Mouse (Mus musculus): ENCODE data around the gene Cacnb4. TPM values are rescaled to one million over a fixed set of nuclear protein-coding genes. Genes with fewer than 3 reads are reported as not detected.

The Cacnb4 gene
- polyA plus RNA-seq, 1 experiment from 2014 or later = 6.6 TPM

DNA sequence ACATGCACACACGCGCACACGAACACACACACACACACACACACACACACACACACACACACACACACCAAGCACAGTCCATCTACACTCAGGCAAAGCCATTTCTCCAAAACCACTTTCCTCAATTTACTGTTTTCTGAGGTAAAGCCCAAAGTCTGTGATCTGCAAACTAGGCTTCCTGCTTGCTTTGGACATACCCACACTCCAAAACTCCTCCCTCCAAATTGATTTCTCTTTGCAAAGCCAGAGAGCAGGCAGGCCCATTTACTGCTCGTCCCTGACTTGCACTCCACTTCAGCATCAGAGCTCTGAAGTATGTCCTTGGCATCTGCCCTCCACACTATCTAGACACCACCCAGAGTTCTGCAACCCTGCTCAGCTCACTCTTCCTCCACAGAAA lies 958 bp upstream of the Cacnb4 start:
- Histone ChIP-seq H3K36me3 (ENCODE audit: poor library complexity, severe bottlenecking) (no peaks in the 10 kb centered on the region), H3K9me3 (replicated peaks) (no peaks in the 10 kb centered on the region), H3K27me3 (peaks cover 24% of the 10 kb centered on the region), H3K4me2 (no peak overlapping the region), H3K4me1 (peaks cover 16% of the 10 kb centered on the region), H3K27ac (no peak overlapping the region), H3K9ac (no peak overlapping the region), H3K4me3 (no peak overlapping the region)
- 74% methylated on average over 4 of the region's 4 CpGs for WGBS
- no peak for ATAC-seq

DNA sequence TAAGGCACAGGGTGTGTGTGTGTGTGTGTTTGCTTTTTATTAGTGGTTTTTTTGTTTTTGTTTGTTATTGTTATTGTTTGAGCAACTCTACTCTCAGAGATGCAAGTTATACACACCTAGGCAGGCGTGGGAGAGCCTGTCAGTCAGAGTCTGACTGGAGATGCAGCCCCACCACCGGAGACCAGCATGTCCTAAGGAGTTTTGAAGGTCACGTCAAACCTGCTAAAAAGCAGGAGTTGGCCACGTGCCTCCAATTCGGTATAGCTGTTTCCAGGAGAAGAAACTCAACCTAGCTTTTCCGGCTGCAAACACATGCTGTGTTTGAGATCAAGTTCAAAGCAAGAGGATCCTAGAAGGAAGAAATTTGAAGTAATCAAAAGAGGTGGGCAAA lies 277 bp upstream of the Cacnb4 start:
- Histone ChIP-seq H3K9me3 (replicated peaks) (no peaks in the 10 kb centered on the region), H3K36me3 (ENCODE audit: poor library complexity, severe bottlenecking) (no peaks in the 10 kb centered on the region), H3K4me2 (peak overlapping the region; percentile 94), H3K4me1 (peaks cover 16% of the 10 kb centered on the region), H3K9ac (no peak overlapping the region), H3K4me3 (peak overlapping the region; percentile 66), H3K27ac (no peak overlapping the region), H3K27me3 (peaks cover 24% of the 10 kb centered on the region)
- 11% methylated on average over 6 of the region's 6 CpGs for WGBS
- no peak; the same call in 1 of the 2 replicates for ATAC-seq

DNA sequence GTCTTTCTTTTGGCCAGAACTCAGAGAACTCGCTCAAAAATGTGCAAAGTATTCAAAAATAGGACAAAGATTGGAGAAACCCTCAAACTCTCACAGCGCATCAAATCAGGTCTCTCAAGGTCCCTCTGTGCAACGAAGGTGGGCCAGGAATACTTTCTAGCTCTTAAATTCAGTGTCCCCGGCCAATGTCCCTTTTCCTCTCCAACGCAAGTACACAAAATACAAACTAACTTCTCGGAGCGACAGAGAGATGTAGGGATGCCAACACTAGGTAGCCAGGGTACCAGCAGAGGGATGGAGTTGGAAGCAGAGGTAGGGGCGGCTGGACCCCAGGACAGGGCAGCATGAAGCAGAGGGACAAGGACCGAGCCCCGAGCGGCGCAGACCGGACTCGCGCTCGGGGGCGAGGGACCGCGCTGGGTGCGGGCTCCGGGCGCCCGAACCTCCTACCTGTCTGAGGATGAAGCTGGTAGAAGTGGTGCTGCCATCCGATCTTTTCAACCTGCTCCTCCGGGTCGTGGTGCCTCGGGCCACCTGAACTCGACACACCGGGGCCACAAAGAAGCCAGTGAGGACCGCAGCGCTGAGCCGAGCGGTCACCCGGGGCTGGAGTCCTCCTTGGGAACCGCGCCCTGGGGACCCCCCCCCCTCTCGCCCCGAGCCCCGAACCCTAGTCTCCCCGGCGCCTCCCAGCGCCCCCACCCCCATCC lies 1.2 kb downstream of the Cacnb4 start:
- H3K9ac ChIP-seq = peak overlapping the region; percentile 77
- H3K36me3 ChIP-seq (ENCODE audit: poor library complexity, severe bottlenecking) = no peaks in the 10 kb centered on the region
- H3K4me3 ChIP-seq = peak overlapping the region; percentile 66
- peaks cover 24% of the 10 kb centered on the region for H3K27me3 ChIP-seq
- peak; percentile 30 for ATAC-seq
- no peaks in the 10 kb centered on the region for H3K9me3 ChIP-seq (replicated peaks)
- 1% methylated on average over 38 of the region's 42 CpGs for WGBS
- peak overlapping the region; percentile 94 for H3K4me2 ChIP-seq
- no peak overlapping the region for H3K27ac ChIP-seq
- H3K4me1 ChIP-seq = peaks cover 16% of the 10 kb centered on the region

DNA sequence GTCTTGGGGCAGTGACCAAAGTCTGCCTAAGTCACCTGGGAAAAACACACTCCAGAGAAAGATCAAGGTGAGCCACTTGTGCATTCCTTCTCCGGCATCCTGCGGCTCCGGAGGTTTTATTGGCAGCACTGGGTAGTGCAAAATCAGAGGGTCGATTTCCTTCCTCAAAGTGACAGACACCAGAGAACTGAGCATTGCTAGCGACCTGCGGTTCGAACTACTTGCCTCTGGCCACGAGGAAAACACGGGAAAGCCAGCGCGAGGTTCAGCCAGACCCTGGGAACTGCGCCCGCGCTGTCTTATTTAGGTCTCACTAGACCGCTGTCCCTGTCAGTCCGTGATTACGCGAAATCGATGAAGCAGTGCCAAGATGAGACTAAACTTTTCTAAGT lies 1.7 kb downstream of the Cacnb4 start:
- WGBS = under 1% methylated on average over 19 of the region's 19 CpGs
- H3K9ac ChIP-seq = 0 out of 2 replicates have a peak overlapping the region, but pooled peaks have one; percentile 12
- H3K9me3 ChIP-seq (replicated peaks) = no peaks in the 10 kb centered on the region
- peaks cover 16% of the 10 kb centered on the region for H3K4me1 ChIP-seq
- peak overlapping the region; percentile 66 for H3K4me3 ChIP-seq
- H3K4me2 ChIP-seq = peak overlapping the region; percentile 94
- peaks cover 24% of the 10 kb centered on the region for H3K27me3 ChIP-seq
- no peaks in the 10 kb centered on the region for H3K36me3 ChIP-seq (ENCODE audit: poor library complexity, severe bottlenecking)
- no peak for ATAC-seq
- H3K27ac ChIP-seq = no peak overlapping the region

DNA sequence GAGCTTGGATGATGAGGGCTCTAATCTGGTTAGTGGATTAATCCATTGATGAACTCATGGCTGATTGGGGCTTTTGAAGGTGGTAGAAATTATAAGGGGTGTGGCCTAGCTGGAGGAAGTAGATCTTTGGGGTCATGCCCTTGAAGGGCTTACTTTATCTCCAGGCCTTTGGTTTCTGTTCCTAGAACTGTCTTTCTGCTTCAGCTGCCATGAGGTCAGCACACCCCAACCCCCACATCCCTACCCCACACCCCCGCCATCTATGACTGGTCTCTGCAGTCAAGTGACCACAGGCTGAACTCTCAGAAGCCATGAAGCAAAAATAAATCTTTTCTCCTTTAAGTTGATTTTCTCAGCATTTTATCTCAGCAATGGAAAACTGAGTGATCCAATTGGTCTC lies 3.5 kb downstream of the Cacnb4 start:
- 74% methylated on average over 1 of the region's 1 CpGs for WGBS
- no peak overlapping the region for H3K9ac ChIP-seq
- H3K27ac ChIP-seq = no peak overlapping the region
- H3K36me3 ChIP-seq (ENCODE audit: poor library complexity, severe bottlenecking) = no peaks in the 10 kb centered on the region
- no peaks in the 10 kb centered on the region for H3K9me3 ChIP-seq (replicated peaks)
- H3K27me3 ChIP-seq = peaks cover 24% of the 10 kb centered on the region
- H3K4me2 ChIP-seq = no peak overlapping the region
- H3K4me1 ChIP-seq = peaks cover 16% of the 10 kb centered on the region
- no peak overlapping the region for H3K4me3 ChIP-seq
- no peak for ATAC-seq

DNA sequence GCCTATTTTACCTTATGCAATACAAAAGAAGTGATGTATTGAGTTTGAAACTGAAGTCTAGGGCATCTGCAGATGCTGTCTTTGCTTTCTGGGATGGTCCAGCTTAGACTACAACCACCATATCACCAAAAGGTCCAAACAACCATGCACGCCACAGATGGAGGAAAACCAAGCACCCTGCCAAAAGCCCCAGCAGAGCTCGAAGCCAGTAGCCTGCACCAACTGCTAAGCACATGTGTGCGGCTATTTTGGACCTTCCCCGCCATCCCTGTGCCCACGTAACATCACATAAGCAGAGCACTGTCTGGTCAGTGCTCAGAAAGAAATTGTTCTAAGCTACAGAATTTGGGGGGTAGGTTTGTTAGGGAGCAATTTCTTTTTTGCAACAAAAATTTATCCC lies 5.9 kb downstream of the Cacnb4 start:
- 87% methylated on average over 5 of the region's 5 CpGs for WGBS

DNA sequence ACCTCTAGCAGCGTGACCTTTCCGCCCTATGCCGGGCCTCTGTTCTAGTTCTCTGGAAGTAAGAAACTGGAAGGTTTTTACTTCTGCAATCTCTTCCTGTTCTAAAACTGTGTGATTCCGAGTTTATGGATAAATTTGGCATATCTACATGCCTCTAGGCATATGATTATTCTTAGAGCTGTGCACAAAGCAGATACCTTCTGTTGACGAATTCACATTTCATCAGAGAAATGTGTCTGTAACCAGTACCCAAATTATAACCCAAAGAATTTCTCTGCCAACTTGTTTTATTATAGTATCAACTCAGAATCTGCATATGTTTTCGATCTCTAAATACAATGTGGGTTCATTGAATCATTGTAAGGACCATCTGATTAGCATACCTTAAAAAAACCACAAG lies 8.2 kb downstream of the Cacnb4 start:
- Histone ChIP-seq H3K9me3 (replicated peaks) (no peaks in the 10 kb centered on the region), H3K4me2 (no peak overlapping the region), H3K36me3 (ENCODE audit: poor library complexity, severe bottlenecking) (no peaks in the 10 kb centered on the region), H3K9ac (no peak overlapping the region), H3K4me3 (no peak overlapping the region), H3K4me1 (no peaks in the 10 kb centered on the region), H3K27me3 (peaks cover 4% of the 10 kb centered on the region; the same call in 1 of the 2 replicates), H3K27ac (no peak overlapping the region)
- whole genome bisulfite sequencing = 92% methylated on average over 6 of the region's 6 CpGs
- no peak for ATAC-seq

More for the DNA sequence above, 5.9 kb downstream of the Cacnb4 start:
- no peak overlapping the region for H3K9ac ChIP-seq
- no peaks in the 10 kb centered on the region for H3K9me3 ChIP-seq (replicated peaks)
- no peak overlapping the region for H3K4me2 ChIP-seq
- H3K4me3 ChIP-seq = no peak overlapping the region
- peaks cover 9% of the 10 kb centered on the region for H3K4me1 ChIP-seq
- H3K27me3 ChIP-seq = peaks cover 19% of the 10 kb centered on the region
- H3K27ac ChIP-seq = no peak overlapping the region
- no peaks in the 10 kb centered on the region for H3K36me3 ChIP-seq (ENCODE audit: poor library complexity, severe bottlenecking)
- ATAC-seq = no peak

DNA sequence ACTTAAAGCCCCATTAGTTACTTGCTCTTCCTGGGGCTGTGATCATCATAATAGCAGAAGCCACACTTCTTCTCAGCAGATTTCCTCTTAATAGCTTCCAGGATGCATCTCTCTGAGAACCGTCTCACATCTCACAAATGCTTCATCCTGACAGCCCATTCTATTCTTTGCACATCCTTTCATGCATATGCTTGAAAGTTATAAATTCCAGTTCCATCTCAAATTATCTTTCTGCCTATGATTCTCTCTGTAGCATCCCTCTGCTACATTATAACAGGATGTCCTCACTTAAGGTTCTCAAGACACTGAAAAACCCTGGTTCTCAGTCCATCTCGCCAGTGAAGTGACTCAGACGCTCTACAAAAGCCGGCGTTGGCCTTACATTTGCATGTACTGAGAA lies 19.9 kb downstream of the Cacnb4 start:
- H3K4me1 ChIP-seq = no peaks in the 10 kb centered on the region
- H3K27ac ChIP-seq = no peak overlapping the region
- no peak overlapping the region for H3K4me2 ChIP-seq
- no peak overlapping the region for H3K4me3 ChIP-seq
- H3K9ac ChIP-seq = no peak overlapping the region
- no peaks in the 10 kb centered on the region for H3K9me3 ChIP-seq (replicated peaks)
- WGBS = 88% methylated on average over 5 of the region's 5 CpGs
- no peak for ATAC-seq
- no peaks in the 10 kb centered on the region for H3K27me3 ChIP-seq
- no peaks in the 10 kb centered on the region for H3K36me3 ChIP-seq (ENCODE audit: poor library complexity, severe bottlenecking)

DNA sequence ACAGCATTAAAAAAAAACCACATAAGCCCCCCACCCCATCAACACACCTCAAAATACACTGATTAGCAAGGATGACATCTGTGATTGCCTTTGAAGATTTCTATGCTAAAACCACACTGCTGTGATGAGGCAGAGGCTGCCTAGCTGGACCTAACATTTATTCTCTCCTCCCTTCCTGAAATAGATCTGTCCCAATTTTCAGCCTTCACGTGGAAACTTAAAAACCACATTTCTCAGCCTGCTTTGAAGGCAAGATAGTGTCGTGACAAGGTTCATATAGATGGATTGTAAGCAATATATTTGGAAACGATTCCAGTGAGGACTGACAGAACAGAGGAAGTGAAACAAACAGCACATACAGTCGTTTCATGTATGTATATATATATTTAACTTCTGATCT lies 22.1 kb downstream of the Cacnb4 start:
- 76% methylated on average over 4 of the region's 4 CpGs for WGBS
- H3K4me3 ChIP-seq = no peak overlapping the region
- H3K27me3 ChIP-seq = no peaks in the 10 kb centered on the region
- no peaks in the 10 kb centered on the region for H3K4me1 ChIP-seq
- H3K36me3 ChIP-seq (ENCODE audit: poor library complexity, severe bottlenecking) = no peaks in the 10 kb centered on the region
- H3K27ac ChIP-seq = no peak overlapping the region
- no peaks in the 10 kb centered on the region for H3K9me3 ChIP-seq (replicated peaks)
- ATAC-seq = no peak
- H3K9ac ChIP-seq = no peak overlapping the region
- H3K4me2 ChIP-seq = no peak overlapping the region

DNA sequence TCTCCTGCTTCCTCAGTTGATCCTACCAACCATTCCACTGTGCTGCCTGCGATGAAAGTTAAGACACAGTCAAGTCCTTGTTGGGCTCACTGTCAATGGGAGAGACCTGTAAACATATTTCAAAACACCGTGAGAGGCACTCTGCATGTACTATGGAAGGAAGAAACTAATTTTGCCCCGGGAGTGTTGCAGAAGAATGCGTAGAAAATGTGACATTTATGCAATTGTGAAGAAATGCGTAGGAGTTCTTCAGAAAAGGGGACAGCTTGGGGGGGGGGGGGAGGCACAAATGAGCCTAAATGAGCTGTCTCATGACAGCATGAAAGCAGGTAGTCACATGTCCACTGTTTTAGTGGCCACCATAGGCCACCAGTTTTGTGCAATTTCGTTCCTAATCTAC lies 25.1 kb downstream of the Cacnb4 start:
- Histone ChIP-seq H3K9ac (no peak overlapping the region), H3K27me3 (no peaks in the 10 kb centered on the region), H3K9me3 (replicated peaks) (no peaks in the 10 kb centered on the region), H3K36me3 (ENCODE audit: poor library complexity, severe bottlenecking) (no peaks in the 10 kb centered on the region), H3K4me1 (no peaks in the 10 kb centered on the region), H3K4me2 (no peak overlapping the region), H3K4me3 (no peak overlapping the region), H3K27ac (no peak overlapping the region)
- no peak for ATAC-seq
- WGBS = 92% methylated on average over 6 of the region's 6 CpGs

DNA sequence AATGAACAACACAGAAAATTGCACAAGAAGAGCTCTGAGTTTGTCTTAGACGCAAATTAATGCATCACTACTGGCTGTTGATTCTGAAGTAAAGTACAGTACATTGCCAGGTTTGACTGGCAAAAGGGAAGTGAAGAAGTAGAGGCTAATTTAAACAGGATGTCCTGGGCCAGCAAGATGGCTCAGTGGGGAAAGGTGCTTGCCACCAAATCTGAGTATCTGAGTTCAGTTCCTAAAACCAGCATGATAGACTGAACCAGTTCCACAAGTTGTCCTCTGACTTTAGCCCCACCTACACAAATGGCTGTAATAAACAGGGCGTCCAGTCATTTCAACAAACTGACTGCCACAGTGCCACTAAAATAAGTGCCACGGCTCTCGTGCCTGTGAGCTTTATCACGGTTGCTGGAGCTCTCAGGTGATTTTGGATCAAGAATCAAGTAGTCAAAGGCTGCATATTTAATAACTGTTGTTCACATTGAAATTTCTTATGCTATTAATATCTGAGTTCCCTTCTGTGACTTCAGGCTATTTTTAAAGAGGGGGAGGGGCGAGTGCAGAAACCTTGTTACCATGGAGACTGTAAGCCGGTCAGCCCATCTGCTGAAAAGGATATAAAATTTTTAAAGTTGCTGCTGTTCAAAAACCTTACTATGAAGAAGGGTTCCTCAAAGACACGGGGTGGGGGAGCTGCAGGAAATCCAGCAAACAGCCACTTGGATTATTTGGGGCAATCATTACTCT lies 29.2 kb downstream of the Cacnb4 start:
- Histone ChIP-seq H3K9ac (no peak overlapping the region), H3K4me2 (no peak overlapping the region), H3K9me3 (replicated peaks) (no peaks in the 10 kb centered on the region), H3K4me1 (no peaks in the 10 kb centered on the region), H3K27ac (no peak overlapping the region), H3K27me3 (no peaks in the 10 kb centered on the region), H3K36me3 (ENCODE audit: poor library complexity, severe bottlenecking) (no peaks in the 10 kb centered on the region), H3K4me3 (no peak overlapping the region)
- no peak for ATAC-seq
- WGBS = 76% methylated on average over 8 of the region's 8 CpGs

DNA sequence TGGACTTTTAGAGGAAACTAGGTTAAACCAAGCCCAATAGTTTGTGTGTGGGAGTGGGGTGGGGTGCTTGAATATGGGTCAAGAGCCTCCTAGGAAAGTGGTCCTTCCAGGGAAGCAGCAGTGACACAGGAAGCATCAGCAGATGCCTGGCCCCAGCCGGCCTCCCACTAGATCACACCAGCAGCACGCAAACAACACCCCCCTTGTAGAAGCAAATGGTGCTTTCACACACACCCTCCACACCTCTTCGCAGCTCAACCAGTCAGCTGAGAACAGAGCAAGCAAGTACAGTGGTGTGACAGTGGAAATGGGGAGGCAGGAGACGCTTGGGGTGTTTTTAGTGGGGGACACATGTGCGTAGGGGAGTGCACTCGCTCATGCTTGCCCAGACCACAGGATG lies 33.0 kb downstream of the Cacnb4 start:
- Histone ChIP-seq H3K4me2 (no peak overlapping the region), H3K27ac (no peak overlapping the region), H3K36me3 (ENCODE audit: poor library complexity, severe bottlenecking) (no peaks in the 10 kb centered on the region), H3K4me3 (no peak overlapping the region), H3K4me1 (no peaks in the 10 kb centered on the region), H3K27me3 (no peaks in the 10 kb centered on the region), H3K9ac (no peak overlapping the region), H3K9me3 (replicated peaks) (no peaks in the 10 kb centered on the region)
- no peak for ATAC-seq
- WGBS = 87% methylated on average over 6 of the region's 6 CpGs

Data from forebrain, embryonic 13.5 days (tissue).